Mouse (Mus musculus): ENCODE results near the gene Abcc6.
"Not testable (repeated sequence)": the region's sequence is repeated elsewhere in the genome, so short reads cannot be mapped to it uniquely, and the experiment has no call there.

Gene Abcc6

GRCm38 (mm10) chr7:45933766-45934165, 96.3 kb downstream of the Abcc6 start:
- DNase-seq (ENCODE audit: low spot score in 2 of 2): not testable (repeated sequence)

GRCm38 (mm10) chr7:45929688-45930087, 100.4 kb downstream of the Abcc6 start:
- no peak for DNase-seq (ENCODE audit: low spot score in 2 of 2)

GRCm38 (mm10) chr7:45928626-45929295, 101.3 kb downstream of the Abcc6 start:
- no peak for DNase-seq (ENCODE audit: low spot score in 2 of 2)

GRCm38 (mm10) chr7:45924429-45924816, 105.7 kb downstream of the Abcc6 start:
- no peak for DNase-seq (ENCODE audit: low spot score in 2 of 2)

- no peak for DNase-seq (ENCODE audit: low spot score in 2 of 2)
These were observed 106.2 kb downstream of the Abcc6 start, which contains the start of gene Ccdc114 for GRCm38 (mm10) chr7:45923762-45924428. Gene Ccdc114 (plus strand): TSS chr7:45924072.

- peak; percentile 90 for DNase-seq (ENCODE audit: low spot score in 2 of 2)
These were observed 107.0 kb downstream of the Abcc6 start for GRCm38 (mm10) chr7:45922928-45923761.

GRCm38 (mm10) chr7:45921950-45922600, 108.0 kb downstream of the Abcc6 start:
- DNase-seq (ENCODE audit: low spot score in 2 of 2): no peak

- no peak for DNase-seq (ENCODE audit: low spot score in 2 of 2)
These were observed 108.9 kb downstream of the Abcc6 start, which contains the start of gene Emp3 for GRCm38 (mm10) chr7:45921242-45921621. Gene Emp3 (minus strand): TSS chr7:45921404.

GRCm38 (mm10) chr7:45920583-45921241, 109.4 kb downstream of the Abcc6 start:
- DNase-seq (ENCODE audit: low spot score in 2 of 2): no peak

- DNase-seq (ENCODE audit: low spot score in 2 of 2): no peak
These were observed 110.3 kb downstream of the Abcc6 start for GRCm38 (mm10) chr7:45919761-45920160.

GRCm38 (mm10) chr7:45919083-45919671, 110.9 kb downstream of the Abcc6 start:
- no peak for DNase-seq (ENCODE audit: low spot score in 2 of 2)

GRCm38 (mm10) chr7:45917926-45918325, 112.2 kb downstream of the Abcc6 start:
- no peak for DNase-seq (ENCODE audit: low spot score in 2 of 2)

Measured in frontal cortex, postnatal 10 days (tissue).